Mouse (Mus musculus) limb, embryonic 12.5 days (tissue): ENCODE data around the gene Cenps. TPM values are rescaled to one million over a fixed set of nuclear protein-coding genes. Genes with fewer than 3 reads are reported as not detected.
"Not testable (repeated sequence)": the region's sequence is repeated elsewhere in the genome, so short reads cannot be mapped to it uniquely, and the experiment has no call there.

Experiments used
- ATAC-seq: fragments of 200-750 bp; cut with Nextera tagmentation; 2 replicates; pipeline ENCODE4 v1.8.0; 2017; ENCODE audit warnings: low read depth, moderate TSS enrichment; ENCODE audit not compliant: insufficient number of reproducible peaks, insufficient read depth, low FRiP score, low TSS enrichment
- H3K27ac ChIP-seq: fragments of 300-500 bp; sonication (generic); 2 replicates; pipeline ENCODE4 v1.5.1; 2016; ENCODE audit warnings: mild to moderate bottlenecking, moderate library complexity
- H3K27me3 ChIP-seq: fragments of 300-500 bp; sonication (generic); 2 replicates; pipeline ENCODE4 v1.6.1; 2016; ENCODE audit warnings: mild to moderate bottlenecking, moderate library complexity
- H3K36me3 ChIP-seq: fragments of 300-500 bp; sonication (generic); 2 replicates; pipeline ENCODE4 v1.6.1; 2016; ENCODE audit warnings: mild to moderate bottlenecking, moderate library complexity
- H3K4me1 ChIP-seq: fragments of 300-500 bp; sonication (generic); replicated peaks from 2 replicates; pipeline ENCODE4 v1.6.1; 2016
- H3K4me2 ChIP-seq: fragments of 300-500 bp; sonication (generic); 2 replicates; pipeline ENCODE4 v1.6.1; 2016; ENCODE audit warnings: mild to moderate bottlenecking, moderate library complexity
- H3K4me3 ChIP-seq: fragments of 300-500 bp; sonication (generic); replicated peaks from 2 replicates; pipeline ENCODE4 v1.5.1; 2016; ENCODE audit warnings: mild to moderate bottlenecking
- H3K9ac ChIP-seq: fragments of 300-500 bp; sonication (generic); replicated peaks from 2 replicates; pipeline ENCODE4 v1.6.1; 2016; ENCODE audit warnings: mild to moderate bottlenecking, moderate library complexity
- H3K9me3 ChIP-seq: fragments of 300-500 bp; sonication (generic); 2 replicates; pipeline ENCODE4 v1.6.1; 2016; ENCODE audit warnings: mild to moderate bottlenecking, moderate library complexity
- WGBS: fragments of 180-500 bp; shearing (Covaris S2); methylation state at CpG from one replicate; pipeline ENCODE4 v1.1.7; 2016; 5-methylcytosine and 5-hydroxymethylcytosine counted together
- polyA plus RNA-seq: library from polyadenylated mRNA; unstranded; fragments of >200 nt; fragmentation: Nextera tagmentation; extraction: Ambion mirVana; gene quantifications from 2 replicates; pipeline ENCODE4 v1.2.1, GENCODE M21; 2016

Gene Cenps
- polyA plus RNA-seq, 1 experiment from 2014 or later = 46.9 TPM

GRCm38 (mm10) chr4:149136116-149136850 is 1.1 kb downstream of the Cenps start:
- H3K4me3 ChIP-seq = peak overlapping the region; percentile 59
- H3K36me3 ChIP-seq = peaks cover 8% of the 10 kb centered on the region
- H3K4me2 ChIP-seq = peak overlapping the region; percentile 68
- H3K27me3 ChIP-seq = no peaks in the 10 kb centered on the region
- WGBS = 71% methylated on average over 18 of the region's 18 CpGs
- peak overlapping the region; percentile 70 for H3K9ac ChIP-seq
- peak overlapping the region; percentile 88 for H3K27ac ChIP-seq
- H3K4me1 ChIP-seq = peaks cover 7% of the 10 kb centered on the region
- ATAC-seq = no peak
- no peaks in the 10 kb centered on the region for H3K9me3 ChIP-seq

GRCm38 (mm10) chr4:149133395-149133794 is 4.0 kb downstream of the Cenps start:
- WGBS = 79% methylated on average over 5 of the region's 5 CpGs

GRCm38 (mm10) chr4:149131789-149132565 is 5.5 kb downstream of the Cenps start:
- H3K9me3 ChIP-seq = no peaks in the 10 kb centered on the region
- whole genome bisulfite sequencing = 84% methylated on average over 21 of the region's 21 CpGs
- H3K36me3 ChIP-seq = peaks cover 45% of the 10 kb centered on the region
- no peaks in the 10 kb centered on the region for H3K27me3 ChIP-seq
- ATAC-seq = no peak
- H3K9ac ChIP-seq = no peak overlapping the region
- no peak overlapping the region for H3K27ac ChIP-seq
- H3K4me3 ChIP-seq = no peak overlapping the region
- peaks cover 7% of the 10 kb centered on the region for H3K4me1 ChIP-seq
- H3K4me2 ChIP-seq = no peak overlapping the region

More at GRCm38 (mm10) chr4:149133395-149133794, 4.0 kb downstream of the Cenps start:
- H3K9ac ChIP-seq = no peak overlapping the region
- no peaks in the 10 kb centered on the region for H3K9me3 ChIP-seq
- peaks cover 7% of the 10 kb centered on the region for H3K4me1 ChIP-seq
- ATAC-seq = no peak
- H3K27me3 ChIP-seq = no peaks in the 10 kb centered on the region
- no peak overlapping the region for H3K4me3 ChIP-seq
- H3K36me3 ChIP-seq = peaks cover 35% of the 10 kb centered on the region
- H3K4me2 ChIP-seq = no peak overlapping the region
- H3K27ac ChIP-seq = no peak overlapping the region

- H3K4me3 ChIP-seq = no peak overlapping the region
- H3K4me2 ChIP-seq = no peak overlapping the region
- peaks cover 53% of the 10 kb centered on the region for H3K36me3 ChIP-seq
- no peak for ATAC-seq
- no peaks in the 10 kb centered on the region for H3K27me3 ChIP-seq
- H3K4me1 ChIP-seq = no peaks in the 10 kb centered on the region
- 75% methylated on average over 23 of the region's 23 CpGs for WGBS
- no peaks in the 10 kb centered on the region for H3K9me3 ChIP-seq
- H3K9ac ChIP-seq = no peak overlapping the region
- no peak overlapping the region for H3K27ac ChIP-seq
These were observed 6.2 kb downstream of the Cenps start for GRCm38 (mm10) chr4:149131021-149131752.

GRCm38 (mm10) chr4:149128467-149128866 is 9.0 kb downstream of the Cenps start:
- peaks cover 60% of the 10 kb centered on the region for H3K36me3 ChIP-seq
- 82% methylated on average over 18 of the region's 18 CpGs for WGBS

GRCm38 (mm10) chr4:149126663-149127062 is 10.8 kb downstream of the Cenps start, which contains the start of gene Cort:
TSS of gene Cort (minus strand) at chr4:149126763.
- H3K9me3 ChIP-seq = no peaks in the 10 kb centered on the region
- H3K27ac ChIP-seq = no peak within 1 kb of the TSS
- no peaks in the 10 kb centered on the region for H3K4me1 ChIP-seq
- H3K4me3 ChIP-seq = no peak within 1 kb of the TSS
- no peak for ATAC-seq
- H3K36me3 ChIP-seq = peaks cover 59% of the 10 kb centered on the region
- WGBS = 88% methylated on average over 11 of the region's 11 CpGs
- H3K27me3 ChIP-seq = no peaks in the 10 kb centered on the region
- no peak within 1 kb of the TSS for H3K9ac ChIP-seq
- no peak within 1 kb of the TSS for H3K4me2 ChIP-seq

More at GRCm38 (mm10) chr4:149128467-149128866, 9.0 kb downstream of the Cenps start:
- H3K9me3 ChIP-seq = no peaks in the 10 kb centered on the region
- no peaks in the 10 kb centered on the region for H3K27me3 ChIP-seq
- ATAC-seq = no peak
- H3K4me2 ChIP-seq = no peak overlapping the region
- H3K27ac ChIP-seq = no peak overlapping the region
- H3K9ac ChIP-seq = no peak overlapping the region
- no peaks in the 10 kb centered on the region for H3K4me1 ChIP-seq
- no peak overlapping the region for H3K4me3 ChIP-seq

- H3K9ac ChIP-seq = no peak overlapping the region
- no peaks in the 10 kb centered on the region for H3K9me3 ChIP-seq
- no peak overlapping the region for H3K4me3 ChIP-seq
- peaks cover 54% of the 10 kb centered on the region for H3K36me3 ChIP-seq
- WGBS = 71% methylated on average over 6 of the region's 6 CpGs
- no peak for ATAC-seq
- H3K4me1 ChIP-seq = no peaks in the 10 kb centered on the region
- H3K27me3 ChIP-seq = no peaks in the 10 kb centered on the region
- no peak overlapping the region for H3K4me2 ChIP-seq
- H3K27ac ChIP-seq = no peak overlapping the region
These were observed 11.3 kb downstream of the Cenps start for GRCm38 (mm10) chr4:149126115-149126509.

GRCm38 (mm10) chr4:149125341-149126114 is 11.9 kb downstream of the Cenps start:
- H3K27me3 ChIP-seq = no peaks in the 10 kb centered on the region
- H3K36me3 ChIP-seq = peaks cover 48% of the 10 kb centered on the region
- H3K9me3 ChIP-seq = no peaks in the 10 kb centered on the region
- no peaks in the 10 kb centered on the region for H3K4me1 ChIP-seq
- H3K9ac ChIP-seq = no peak overlapping the region
- no peak overlapping the region for H3K4me2 ChIP-seq
- H3K27ac ChIP-seq = no peak overlapping the region
- 72% methylated on average over 11 of the region's 11 CpGs for WGBS
- ATAC-seq = no peak
- H3K4me3 ChIP-seq = no peak overlapping the region

GRCm38 (mm10) chr4:149123432-149123831 is 14.0 kb downstream of the Cenps start:
- Histone ChIP-seq H3K4me1 (peaks cover 7% of the 10 kb centered on the region), H3K4me2 (no peak overlapping the region), H3K27ac (no peak overlapping the region), H3K9me3 (no peaks in the 10 kb centered on the region), H3K4me3 (no peak overlapping the region), H3K36me3 (peaks cover 35% of the 10 kb centered on the region), H3K27me3 (no peaks in the 10 kb centered on the region), H3K9ac (no peak overlapping the region)
- WGBS = 64% methylated on average over 5 of the region's 5 CpGs
- no peak for ATAC-seq

GRCm38 (mm10) chr4:149119978-149120562 is 17.4 kb downstream of the Cenps start:
- WGBS = 76% methylated on average over 12 of the region's 12 CpGs
- not testable (repeated sequence) for H3K4me3 ChIP-seq, H3K4me1 ChIP-seq, H3K27ac ChIP-seq, H3K27me3 ChIP-seq, H3K9me3 ChIP-seq, H3K9ac ChIP-seq, H3K4me2 ChIP-seq, ATAC-seq
- peaks cover 23% of the 10 kb centered on the region for H3K36me3 ChIP-seq
